Mouse (Mus musculus) left cerebral cortex, adult 11 months (tissue): ENCODE measurements around the gene Bach2.

ENCODE experiments used
- DNase-seq: peaks from one replicate; pipeline ENCODE4 v3.0.0; 2022; ENCODE audit warnings: low spot score

Bach2 gene

GRCm38 (mm10) chr4:32225191-32225590 is 13.4 kb upstream of the Bach2 start:
- DNase-seq, result no peak

GRCm38 (mm10) chr4:32227970-32228557 is 10.5 kb upstream of the Bach2 start:
- no peak for DNase-seq

- DNase-seq, result no peak
Observed at GRCm38 (mm10) chr4:32229266-32229665, 9.3 kb upstream of the Bach2 start.

GRCm38 (mm10) chr4:32231258-32232055 is 7.1 kb upstream of the Bach2 start:
- no peak for DNase-seq

GRCm38 (mm10) chr4:32235920-32236705 is 2.5 kb upstream of the Bach2 start:
- DNase-seq, result no peak

- no peak for DNase-seq
Observed at GRCm38 (mm10) chr4:32238921-32239748, 531 bp downstream of the Bach2 start.

- no peak for DNase-seq
Observed at GRCm38 (mm10) chr4:32239749-32240131, 1.1 kb downstream of the Bach2 start.

GRCm38 (mm10) chr4:32240457-32241030 is 1.9 kb downstream of the Bach2 start:
- no peak for DNase-seq

GRCm38 (mm10) chr4:32241351-32241980 is 2.9 kb downstream of the Bach2 start:
- no peak for DNase-seq

GRCm38 (mm10) chr4:32242122-32242615 is 3.6 kb downstream of the Bach2 start:
- no peak for DNase-seq

GRCm38 (mm10) chr4:32243458-32243857 is 4.9 kb downstream of the Bach2 start:
- no peak for DNase-seq

- DNase-seq, result no peak
Observed at GRCm38 (mm10) chr4:32244092-32244745, 5.6 kb downstream of the Bach2 start.

- DNase-seq, result no peak
Observed at GRCm38 (mm10) chr4:32245586-32245985, 7.0 kb downstream of the Bach2 start.

- no peak for DNase-seq
Observed at GRCm38 (mm10) chr4:32246020-32246419, 7.4 kb downstream of the Bach2 start.

- no peak for DNase-seq
Observed at GRCm38 (mm10) chr4:32246801-32247200, 8.2 kb downstream of the Bach2 start.

GRCm38 (mm10) chr4:32247463-32248113 is 9.0 kb downstream of the Bach2 start:
- no peak for DNase-seq

GRCm38 (mm10) chr4:32248236-32248635 is 9.6 kb downstream of the Bach2 start:
- DNase-seq, result no peak

- DNase-seq, result no peak
Observed at GRCm38 (mm10) chr4:32248990-32249393, 10.4 kb downstream of the Bach2 start.

- no peak for DNase-seq
Observed at GRCm38 (mm10) chr4:32249748-32250332, 11.2 kb downstream of the Bach2 start.
